Mouse (Mus musculus) MEL (cell line): ENCODE results near the gene Nt5e. TPM values are rescaled to one million over a fixed set of nuclear protein-coding genes. Genes with fewer than 3 reads are reported as not detected.

Experiments
- DNase-seq: peaks from one replicate; pipeline ENCODE4 v3.0.0; 2011; ENCODE audit warnings: low read depth, low spot score
- H3K27ac ChIP-seq: 2 replicates; pipeline ENCODE4 v1.5.1; 2012; ENCODE audit warnings: low read depth, mild to moderate bottlenecking, control low read depth, low read length, moderate library complexity; ENCODE audit not compliant: control insufficient read depth
- H3K27me3 ChIP-seq, 2 experiments: fragments of 150-350 bp in 1 of 2; sonication (generic) in 1 of 2; 2 replicates each; pipeline ENCODE4 v1.6.1; 2012; ENCODE audit warnings: low read length in 2 of 2, mild to moderate bottlenecking in 2 of 2, improper control_type of control experiment in 1 of 2, moderate library complexity in 1 of 2; ENCODE audit not compliant: insufficient read depth in 2 of 2, control insufficient read depth in 1 of 2
- H3K36me3 ChIP-seq, 2 experiments: 2 replicates each; pipeline ENCODE4 v1.6.1; 2012 to 2014; ENCODE audit warnings: low read length in 2 of 2, improper control_type of control experiment in 1 of 2, inconsistent platforms in 1 of 2, mild to moderate bottlenecking in 1 of 2; ENCODE audit not compliant: insufficient read depth in 2 of 2, control insufficient read depth in 1 of 2
- H3K4me1 ChIP-seq, 2 experiments: fragments of 150-350 bp in 1 of 2; sonication (generic) in 1 of 2; 2 replicates each; pipeline ENCODE4 v1.6.1; 2012; ENCODE audit warnings: low read length in 2 of 2, improper control_type of control experiment in 1 of 2, mild to moderate bottlenecking in 1 of 2; ENCODE audit not compliant: insufficient read depth in 2 of 2, control insufficient read depth in 1 of 2
- H3K4me3 ChIP-seq, 2 experiments: fragments of 150-350 bp in 1 of 2; sonication (generic) in 1 of 2; 2 replicates each; pipeline ENCODE4 v1.5.1; 2012; ENCODE audit warnings: low read depth in 2 of 2, low read length in 2 of 2, mild to moderate bottlenecking in 2 of 2, moderate library complexity in 2 of 2, control low read depth in 1 of 2, improper control_type of control experiment in 1 of 2; ENCODE audit not compliant: control insufficient read depth in 1 of 2, insufficient read depth in 1 of 2
- H3K79me2 ChIP-seq: 2 replicates; pipeline ENCODE4 v1.6.1; 2012; ENCODE audit warnings: mild to moderate bottlenecking, low read length, moderate library complexity; ENCODE audit not compliant: control insufficient read depth, poor library complexity, insufficient read depth
- H3K9ac ChIP-seq: 2 replicates; pipeline ENCODE4 v1.6.1; 2012; ENCODE audit warnings: low read depth, mild to moderate bottlenecking, control low read depth, low read length, moderate library complexity; ENCODE audit not compliant: control insufficient read depth, poor library complexity, severe bottlenecking
- H3K9me3 ChIP-seq: fragments of 150-350 bp; sonication (generic); replicated peaks from 2 replicates; pipeline ENCODE4 v1.6.1; 2012; ENCODE audit warnings: mild to moderate bottlenecking, low read length, improper control_type of control experiment, moderate library complexity; ENCODE audit not compliant: insufficient read depth
- BHLHE40 ChIP-seq: IDR thresholded peaks from 2 replicates; pipeline ENCODE4 v1.6.1; 2012; ENCODE audit warnings: low read depth, mild to moderate bottlenecking, inconsistent platforms, low read length, improper control_type of control experiment, borderline replicate concordance
- CHD2 ChIP-seq: IDR thresholded peaks from 2 replicates; pipeline ENCODE4 v1.6.1; 2011; ENCODE audit warnings: low read length, improper control_type of control experiment
- E2F4 ChIP-seq: IDR thresholded peaks from 2 replicates; pipeline ENCODE4 v1.6.1; 2011; ENCODE audit warnings: low read depth, low read length, improper control_type of control experiment, borderline replicate concordance
- ELF1 ChIP-seq: IDR thresholded peaks from 2 replicates; pipeline ENCODE4 v1.6.1; 2014; ENCODE audit warnings: low read depth, mild to moderate bottlenecking, inconsistent platforms, low read length, improper control_type of control experiment, moderate library complexity
- ETS1 ChIP-seq: IDR thresholded peaks from 2 replicates; pipeline ENCODE4 v1.6.1; 2012; ENCODE audit warnings: low read depth, mild to moderate bottlenecking, inconsistent platforms, low read length, improper control_type of control experiment, moderate library complexity
- GABPA ChIP-seq: IDR thresholded peaks from 2 replicates; pipeline ENCODE4 v1.6.1; 2012; ENCODE audit warnings: low read depth, mild to moderate bottlenecking, inconsistent platforms, low read length, improper control_type of control experiment, moderate library complexity
- GATA1 ChIP-seq: IDR thresholded peaks from 2 replicates; pipeline ENCODE4 v1.6.1; 2011; ENCODE audit warnings: low read depth, low read length, improper control_type of control experiment
- HCFC1 ChIP-seq: IDR thresholded peaks from 2 replicates; pipeline ENCODE4 v1.6.1; 2012; ENCODE audit warnings: low read depth, mild to moderate bottlenecking, inconsistent platforms, low read length, improper control_type of control experiment, moderate library complexity
- MAX ChIP-seq: IDR thresholded peaks from 2 replicates; pipeline ENCODE4 v1.6.1; 2011; ENCODE audit warnings: low read length, improper control_type of control experiment
- MEF2A ChIP-seq: IDR thresholded peaks from 2 replicates; pipeline ENCODE4 v1.6.1; 2014; ENCODE audit warnings: low read depth, mild to moderate bottlenecking, inconsistent platforms, low read length, improper control_type of control experiment; ENCODE audit not compliant: poor library complexity, insufficient replicate concordance, severe bottlenecking; ENCODE audit errors: extremely low read depth
- MXI1 ChIP-seq: IDR thresholded peaks from 2 replicates; pipeline ENCODE4 v1.6.1; 2011; ENCODE audit warnings: mild to moderate bottlenecking, low read depth, low read length, improper control_type of control experiment
- MYB ChIP-seq: IDR thresholded peaks from 2 replicates; pipeline ENCODE4 v1.6.1; 2011; ENCODE audit warnings: mild to moderate bottlenecking, low read depth, low read length, improper control_type of control experiment
- MYC ChIP-seq: IDR thresholded peaks from 2 replicates; pipeline ENCODE4 v1.6.1; 2011; ENCODE audit warnings: low read depth, mild to moderate bottlenecking, low read length, improper control_type of control experiment, moderate library complexity
- NELFE ChIP-seq: IDR thresholded peaks from 2 replicates; pipeline ENCODE4 v1.6.1; 2011; ENCODE audit warnings: low read depth, low read length, improper control_type of control experiment
- NRF1 ChIP-seq: IDR thresholded peaks from 2 replicates; pipeline ENCODE4 v1.6.1; 2014; ENCODE audit warnings: low read depth, mild to moderate bottlenecking, inconsistent platforms, low read length, improper control_type of control experiment, moderate library complexity; ENCODE audit not compliant: poor library complexity, insufficient read depth, severe bottlenecking
- POLR2A ChIP-seq, 2 experiments: IDR thresholded peaks; 2 replicates each; pipeline ENCODE4 v1.6.1; 2011 to 2012; ENCODE audit warnings: low read length in 2 of 2, mild to moderate bottlenecking in 2 of 2, control low read depth in 1 of 2, improper control_type of control experiment in 1 of 2, low read depth in 1 of 2, moderate library complexity in 1 of 2; ENCODE audit not compliant: control insufficient read depth in 1 of 2, insufficient read depth in 1 of 2, poor library complexity in 1 of 2
- POLR2AphosphoS2 ChIP-seq: IDR thresholded peaks from 2 replicates; pipeline ENCODE4 v1.6.1; 2011; ENCODE audit warnings: low read length, improper control_type of control experiment
- POLR2AphosphoS5 ChIP-seq: IDR thresholded peaks from 2 replicates; pipeline ENCODE4 v1.6.1; 2012; ENCODE audit warnings: low read depth, borderline replicate concordance, mild to moderate bottlenecking, inconsistent platforms, low read length, moderate library complexity, mixed read lengths
- RAD21 ChIP-seq: IDR thresholded peaks from 2 replicates; pipeline ENCODE4 v1.6.1; 2011; ENCODE audit warnings: mild to moderate bottlenecking, low read depth, low read length, improper control_type of control experiment
- SMC3 ChIP-seq: IDR thresholded peaks from 2 replicates; pipeline ENCODE4 v1.6.1; 2011; ENCODE audit warnings: low read depth, low read length, improper control_type of control experiment
- TBP ChIP-seq: IDR thresholded peaks from 2 replicates; pipeline ENCODE4 v1.8.0; 2011; ENCODE audit warnings: low read depth, low read length, improper control_type of control experiment
- TCF12 ChIP-seq: IDR thresholded peaks from 2 replicates; pipeline ENCODE4 v1.6.1; 2014; ENCODE audit warnings: low read depth, mild to moderate bottlenecking, inconsistent platforms, low read length, improper control_type of control experiment, moderate library complexity
- UBTF ChIP-seq: IDR thresholded peaks from 2 replicates; pipeline ENCODE4 v1.6.1; 2012; ENCODE audit warnings: low read depth, mild to moderate bottlenecking, inconsistent platforms, low read length, improper control_type of control experiment, moderate library complexity, borderline replicate concordance; ENCODE audit not compliant: insufficient read depth
- USF1 ChIP-seq: IDR thresholded peaks from 2 replicates; pipeline ENCODE4 v1.6.1; 2014; ENCODE audit warnings: low read depth, mild to moderate bottlenecking, inconsistent platforms, low read length, improper control_type of control experiment, moderate library complexity
- ZC3H11A ChIP-seq: IDR thresholded peaks from 2 replicates; pipeline ENCODE4 v1.6.1; 2012; ENCODE audit warnings: low read depth, mild to moderate bottlenecking, inconsistent platforms, low read length, improper control_type of control experiment
- ZMIZ1 ChIP-seq: IDR thresholded peaks from 2 replicates; pipeline ENCODE4 v1.6.1; 2012; ENCODE audit warnings: low read depth, mild to moderate bottlenecking, inconsistent platforms, low read length, improper control_type of control experiment, moderate library complexity
- ZNF384 ChIP-seq: IDR thresholded peaks from 2 replicates; pipeline ENCODE4 v1.6.1; 2012; ENCODE audit warnings: low read depth, mild to moderate bottlenecking, inconsistent platforms, low read length, improper control_type of control experiment
- polyA plus RNA-seq, 2 experiments: library from polyadenylated mRNA; stranded (reverse) in 1 of 2; unstranded in 1 of 2; fragments of >175 nt in 1 of 2; fragments of >200 nt in 1 of 2; gene quantifications; 2 replicates each; pipeline versions ENCODE4 v1.2.1 to v1.2.4; 2012; ENCODE audit warnings: low replicate concordance in 2 of 2, low read depth in 1 of 2; ENCODE audit not compliant: insufficient read length in 2 of 2, insufficient read depth in 1 of 2, missing spikeins in 1 of 2
- total RNA-seq: library from RNA; depleted of rRNA; stranded (reverse); fragments of 300-350 nt; gene quantifications from 2 replicates; pipeline ENCODE4 v1.2.3, GENCODE M21; 2012

Nt5e gene
- total and polyA plus RNA-seq, 3 experiments, result 0.12 to 0.19 TPM; not detected in 1

DNA sequence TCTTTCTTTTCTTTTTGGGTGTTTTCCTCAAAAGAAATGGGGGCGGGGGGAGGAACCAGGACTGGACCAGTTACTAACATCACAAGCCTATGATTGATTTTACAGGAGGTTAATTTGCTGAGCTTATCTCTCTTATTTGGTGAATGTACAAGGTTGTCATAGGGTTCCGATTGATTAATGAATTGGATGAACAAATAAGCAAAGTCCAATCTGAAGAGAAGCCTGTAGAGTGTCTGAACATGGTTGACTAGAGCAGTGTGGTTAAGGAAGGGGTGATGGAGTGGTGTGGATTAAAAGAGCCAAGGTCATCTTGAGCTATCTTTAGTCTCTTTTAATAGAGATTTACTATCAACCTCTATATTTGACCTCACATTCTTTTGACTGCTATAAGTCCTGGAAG, 17.4 kb downstream of the Nt5e start:
- TF ChIP-seq GATA1 (no peak), ZC3H11A (no peak), CHD2 (no peak), TCF12 (no peak), GABPA (no peak), ELF1 (no peak), RAD21 (no peak), ZMIZ1 (no peak), NRF1 (no peak), NELFE (no peak), MYB (no peak), SMC3 (no peak), BHLHE40 (no peak), E2F4 (no peak), POLR2AphosphoS5 (no peak), POLR2A (IDR thresholded peaks at IDR 0.05; ENCODE audit: control insufficient read depth in 1 of 2, insufficient read depth in 1 of 2, low read depth in 1 of 2, low read length in 2 of 2, poor library complexity in 1 of 2) (no peak), TBP (no peak)
- no peaks in the 10 kb centered on the region; a peak in 1 of 4 replicates for H3K4me1 ChIP-seq
- no peak overlapping the region for H3K27ac ChIP-seq
- no peak overlapping the region for H3K9ac ChIP-seq
- H3K27me3 ChIP-seq, result no peaks in the 10 kb centered on the region
- H3K9me3 ChIP-seq, result no peaks in the 10 kb centered on the region
- no peak overlapping the region for H3K4me3 ChIP-seq
- no peaks in the 10 kb centered on the region for H3K79me2 ChIP-seq
- no peaks in the 10 kb centered on the region for H3K36me3 ChIP-seq
- DNase-seq, result no peak

DNA sequence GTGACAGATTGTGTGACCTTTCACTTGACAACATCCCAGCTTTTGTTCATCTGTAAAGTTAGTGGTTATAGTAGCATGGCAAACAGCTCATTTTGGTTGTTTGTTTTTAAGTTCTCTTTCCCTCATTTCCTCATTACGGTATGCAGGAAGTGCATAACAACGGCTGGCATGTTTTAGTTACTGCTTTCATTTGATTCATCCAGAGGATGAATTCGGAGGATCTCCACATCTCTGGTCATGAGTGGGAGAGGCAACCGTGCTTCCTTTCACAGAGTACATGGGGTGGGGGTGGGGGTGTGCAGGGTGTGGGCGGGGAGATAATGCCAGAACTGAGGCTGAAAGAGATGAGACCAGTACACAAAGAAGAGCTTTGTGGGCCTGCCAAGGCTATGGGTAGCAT, 19.9 kb downstream of the Nt5e start:
- Histone ChIP-seq H3K36me3 (no peaks in the 10 kb centered on the region), H3K4me3 (no peak overlapping the region), H3K27ac (no peak overlapping the region), H3K27me3 (no peaks in the 10 kb centered on the region), H3K9ac (no peak overlapping the region), H3K79me2 (no peaks in the 10 kb centered on the region), H3K9me3 (no peaks in the 10 kb centered on the region), H3K4me1 (no peaks in the 10 kb centered on the region; a peak in 1 of 4 replicates)
- TF ChIP-seq MEF2A, result no peak
- DNase-seq, result no peak

DNA sequence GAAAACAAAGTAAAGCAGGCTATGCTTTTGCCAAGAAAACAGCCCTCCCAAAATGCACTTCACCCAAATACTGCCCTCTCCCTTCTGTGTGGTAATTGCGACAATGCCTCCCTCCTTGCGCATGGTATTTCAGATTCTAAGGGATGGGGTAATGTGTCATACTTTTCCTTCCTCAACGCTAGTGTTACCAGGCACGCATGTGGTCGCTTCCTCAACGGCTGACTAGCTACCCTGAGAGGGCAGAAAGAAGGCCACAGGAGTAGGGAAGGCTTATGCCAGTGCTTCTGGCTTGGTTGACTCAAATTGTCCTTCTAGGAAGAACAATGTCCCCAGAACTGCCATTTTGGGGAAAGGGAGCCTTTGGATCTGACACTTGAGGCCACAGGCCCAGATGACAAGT, 21.6 kb downstream of the Nt5e start:
- Histone ChIP-seq H3K4me3 (no peak overlapping the region), H3K79me2 (no peaks in the 10 kb centered on the region), H3K27ac (no peak overlapping the region), H3K9ac (no peak overlapping the region), H3K27me3 (no peaks in the 10 kb centered on the region), H3K9me3 (no peaks in the 10 kb centered on the region), H3K4me1 (no peaks in the 10 kb centered on the region), H3K36me3 (no peaks in the 10 kb centered on the region)
- TF ChIP-seq HCFC1, result no peak
- TF ChIP-seq TBP, result no peak
- TF ChIP-seq MXI1, result no peak
- no peak for TF ChIP-seq GABPA
- no peak for TF ChIP-seq MEF2A
- no peak for TF ChIP-seq NELFE
- TF ChIP-seq ZNF384, result no peak
- TF ChIP-seq MYC, result no peak
- TF ChIP-seq GATA1, result no peak
- no peak for TF ChIP-seq POLR2A (IDR thresholded peaks at IDR 0.05; ENCODE audit: control insufficient read depth in 1 of 2, insufficient read depth in 1 of 2, low read depth in 1 of 2, low read length in 2 of 2, poor library complexity in 1 of 2)
- TF ChIP-seq MYB, result no peak
- no peak for TF ChIP-seq USF1
- TF ChIP-seq ETS1, result no peak
- no peak for TF ChIP-seq POLR2AphosphoS2
- TF ChIP-seq SMC3, result no peak
- TF ChIP-seq UBTF, result no peak
- no peak for TF ChIP-seq MAX
- no peak for DNase-seq
